Mouse (Mus musculus) limb, embryonic 12.5 days (tissue): Measurements from ENCODE around the gene Zmiz1. TPM values are rescaled to one million over a fixed set of nuclear protein-coding genes. Genes with fewer than 3 reads are reported as not detected.

ENCODE experiments used
- ATAC-seq: fragments of 200-750 bp; cut with Nextera tagmentation; 2 replicates; pipeline ENCODE4 v1.8.0; 2017; ENCODE audit warnings: low read depth, moderate TSS enrichment; ENCODE audit not compliant: insufficient number of reproducible peaks, insufficient read depth, low FRiP score, low TSS enrichment
- H3K27ac ChIP-seq: fragments of 300-500 bp; sonication (generic); 2 replicates; pipeline ENCODE4 v1.5.1; 2016; ENCODE audit warnings: mild to moderate bottlenecking, moderate library complexity
- H3K27me3 ChIP-seq: fragments of 300-500 bp; sonication (generic); 2 replicates; pipeline ENCODE4 v1.6.1; 2016; ENCODE audit warnings: mild to moderate bottlenecking, moderate library complexity
- H3K36me3 ChIP-seq: fragments of 300-500 bp; sonication (generic); 2 replicates; pipeline ENCODE4 v1.6.1; 2016; ENCODE audit warnings: mild to moderate bottlenecking, moderate library complexity
- H3K4me1 ChIP-seq: fragments of 300-500 bp; sonication (generic); replicated peaks from 2 replicates; pipeline ENCODE4 v1.6.1; 2016
- H3K4me2 ChIP-seq: fragments of 300-500 bp; sonication (generic); 2 replicates; pipeline ENCODE4 v1.6.1; 2016; ENCODE audit warnings: mild to moderate bottlenecking, moderate library complexity
- H3K4me3 ChIP-seq: fragments of 300-500 bp; sonication (generic); replicated peaks from 2 replicates; pipeline ENCODE4 v1.5.1; 2016; ENCODE audit warnings: mild to moderate bottlenecking
- H3K9ac ChIP-seq: fragments of 300-500 bp; sonication (generic); replicated peaks from 2 replicates; pipeline ENCODE4 v1.6.1; 2016; ENCODE audit warnings: mild to moderate bottlenecking, moderate library complexity
- H3K9me3 ChIP-seq: fragments of 300-500 bp; sonication (generic); 2 replicates; pipeline ENCODE4 v1.6.1; 2016; ENCODE audit warnings: mild to moderate bottlenecking, moderate library complexity
- WGBS: fragments of 180-500 bp; shearing (Covaris S2); methylation state at CpG from one replicate; pipeline ENCODE4 v1.1.7; 2016; 5-methylcytosine and 5-hydroxymethylcytosine counted together
- polyA plus RNA-seq: library from polyadenylated mRNA; unstranded; fragments of >200 nt; fragmentation: Nextera tagmentation; extraction: Ambion mirVana; gene quantifications from 2 replicates; pipeline ENCODE4 v1.2.1, GENCODE M21; 2016

Zmiz1 gene
- polyA plus RNA-seq, 1 experiment from 2014 or later, result 53.4 TPM

DNA sequence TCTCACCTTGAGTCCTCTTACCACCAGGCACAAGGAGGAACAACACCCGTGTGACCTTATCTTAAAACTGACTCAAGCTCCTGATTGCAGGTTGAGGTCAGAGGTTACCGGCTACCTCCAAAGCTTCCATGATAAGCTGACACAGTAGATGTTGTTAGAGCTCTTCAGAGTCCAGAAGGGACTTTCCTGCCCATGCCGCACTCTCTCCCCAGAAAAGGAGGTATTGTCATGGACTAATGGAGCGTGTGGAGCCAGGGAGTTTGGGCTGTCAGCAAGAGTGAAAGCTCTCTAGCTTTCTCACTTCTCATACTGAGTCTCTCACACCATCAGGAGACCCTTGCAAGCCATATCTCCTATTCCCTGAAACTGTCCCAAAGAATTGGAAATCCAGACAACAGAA is 158.3 kb downstream of the Zmiz1 start:
- no peak for ATAC-seq
- Histone ChIP-seq H3K36me3 (peaks cover 68% of the 10 kb centered on the region), H3K27ac (no peak overlapping the region), H3K4me2 (no peak overlapping the region), H3K9me3 (no peaks in the 10 kb centered on the region), H3K9ac (no peak overlapping the region), H3K4me3 (no peak overlapping the region), H3K27me3 (no peaks in the 10 kb centered on the region), H3K4me1 (peaks cover 64% of the 10 kb centered on the region)
- 86% methylated on average over 4 of the region's 4 CpGs for WGBS

DNA sequence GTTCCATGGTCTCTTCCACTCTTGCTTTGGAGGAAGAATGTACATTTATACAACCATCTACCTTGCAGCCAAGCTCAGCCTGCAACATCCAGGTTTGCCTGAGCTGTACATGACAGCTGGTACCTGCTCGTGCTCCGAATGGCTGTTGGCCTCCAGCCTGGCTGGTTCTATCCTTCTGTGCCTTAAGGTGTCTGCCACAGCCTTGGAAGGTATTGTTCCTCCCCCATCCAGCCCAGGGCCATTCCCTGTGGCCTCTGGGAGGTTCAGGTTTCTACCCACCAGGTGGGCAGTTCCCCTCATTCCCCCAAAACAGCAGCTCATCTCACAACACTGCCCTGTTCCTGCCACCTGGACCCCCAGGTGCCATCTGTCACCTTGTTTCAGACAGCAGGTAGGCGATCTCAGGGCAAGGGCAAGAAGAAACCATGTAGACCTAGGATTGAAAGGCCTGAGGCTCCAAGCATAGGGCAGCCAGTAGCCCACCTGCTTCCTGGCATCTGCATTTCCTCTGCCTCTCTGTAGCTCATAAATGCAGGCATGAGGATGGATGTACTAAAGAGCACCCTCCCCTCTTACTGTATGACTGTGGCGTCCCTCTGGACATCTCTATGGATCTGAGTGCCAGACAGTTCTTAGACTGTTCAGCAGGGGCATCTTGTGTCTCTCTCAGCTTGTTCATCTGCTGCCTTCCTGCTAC is 160.2 kb downstream of the Zmiz1 start:
- H3K27ac ChIP-seq, result no peak overlapping the region
- H3K4me1 ChIP-seq, result peaks cover 68% of the 10 kb centered on the region
- no peak overlapping the region for H3K4me2 ChIP-seq
- no peaks in the 10 kb centered on the region for H3K27me3 ChIP-seq
- no peaks in the 10 kb centered on the region for H3K9me3 ChIP-seq
- 78% methylated on average over 4 of the region's 4 CpGs for WGBS
- peaks cover 80% of the 10 kb centered on the region for H3K36me3 ChIP-seq
- ATAC-seq, result no peak
- H3K9ac ChIP-seq, result no peak overlapping the region
- no peak overlapping the region for H3K4me3 ChIP-seq

DNA sequence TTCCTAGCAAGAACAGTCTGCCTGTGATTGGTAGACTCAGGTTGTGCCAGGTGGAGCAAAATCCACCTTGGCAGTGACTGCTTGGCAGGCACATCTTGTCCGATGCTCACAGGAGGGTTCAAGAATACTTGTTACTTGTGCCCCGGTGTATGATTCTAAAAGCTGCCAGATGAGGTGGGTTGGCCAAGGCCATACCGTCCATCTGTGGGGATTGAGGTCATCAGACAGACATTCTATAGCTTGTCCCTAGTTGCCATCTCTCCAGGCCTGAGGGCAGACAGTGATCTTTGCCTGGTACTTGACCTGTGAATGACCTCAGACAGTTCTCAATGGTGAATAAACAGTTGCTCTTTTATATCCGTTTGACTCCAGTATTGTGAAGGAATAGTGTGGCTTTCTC is 161.8 kb downstream of the Zmiz1 start:
- Histone ChIP-seq H3K4me3 (no peak overlapping the region), H3K4me1 (peaks cover 54% of the 10 kb centered on the region), H3K9ac (no peak overlapping the region), H3K36me3 (peaks cover 81% of the 10 kb centered on the region), H3K9me3 (no peaks in the 10 kb centered on the region), H3K4me2 (no peak overlapping the region), H3K27me3 (no peaks in the 10 kb centered on the region), H3K27ac (no peak overlapping the region)
- no peak for ATAC-seq
- WGBS, result 75% methylated on average over 4 of the region's 4 CpGs

DNA sequence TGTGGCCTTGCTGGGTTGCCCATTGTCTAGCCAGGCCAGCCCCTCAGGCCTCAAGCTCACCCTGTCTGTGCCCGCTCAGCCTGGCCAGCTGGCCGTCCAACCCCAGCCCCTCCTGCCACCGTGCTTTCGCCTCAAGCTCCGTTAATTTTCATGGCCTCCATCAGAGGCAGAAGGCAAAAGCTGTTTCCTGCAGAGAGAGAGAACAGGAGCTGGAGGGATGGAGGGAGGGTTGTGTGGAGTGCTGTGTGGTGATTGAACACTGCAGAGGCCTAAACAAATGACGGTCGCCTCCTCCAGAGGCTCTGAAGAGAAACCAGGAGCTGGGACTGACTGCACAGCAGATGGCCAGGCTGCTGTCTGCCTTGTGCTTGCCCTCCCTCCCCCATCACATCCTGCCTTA is 164.7 kb downstream of the Zmiz1 start:
- peaks cover 81% of the 10 kb centered on the region for H3K36me3 ChIP-seq
- 39% methylated on average over 7 of the region's 7 CpGs for WGBS
- 0 out of 2 replicates have a peak overlapping the region, but pooled peaks have one; percentile 27 for H3K9ac ChIP-seq
- peak overlapping the region; percentile 66 for H3K27ac ChIP-seq
- H3K4me3 ChIP-seq, result no peak overlapping the region
- no peaks in the 10 kb centered on the region for H3K27me3 ChIP-seq
- no peak for ATAC-seq
- peaks cover 47% of the 10 kb centered on the region for H3K4me1 ChIP-seq
- no peak overlapping the region for H3K4me2 ChIP-seq
- no peaks in the 10 kb centered on the region for H3K9me3 ChIP-seq

DNA sequence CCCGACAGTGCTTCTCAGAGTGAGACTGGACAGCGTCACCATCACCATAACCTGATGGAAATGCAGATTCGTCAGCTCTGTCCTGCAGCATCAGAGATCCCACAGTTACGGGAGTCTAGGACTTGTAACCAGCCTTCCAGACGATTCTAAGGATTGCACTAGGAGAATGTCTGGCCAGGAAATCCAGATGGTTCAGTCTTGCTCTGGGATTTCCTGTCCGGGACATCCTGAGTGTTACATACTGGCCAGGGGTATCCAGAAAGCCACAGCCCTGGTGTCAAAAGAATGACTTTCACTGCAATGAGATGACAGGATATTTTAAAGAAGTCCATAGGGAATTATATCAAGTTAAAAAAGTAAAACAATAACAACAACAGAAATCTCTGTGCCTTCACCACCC is 165.7 kb downstream of the Zmiz1 start:
- Histone ChIP-seq H3K4me1 (peaks cover 37% of the 10 kb centered on the region), H3K36me3 (peaks cover 81% of the 10 kb centered on the region), H3K9ac (no peak overlapping the region), H3K4me3 (no peak overlapping the region), H3K4me2 (no peak overlapping the region), H3K27me3 (no peaks in the 10 kb centered on the region), H3K9me3 (no peaks in the 10 kb centered on the region), H3K27ac (no peak overlapping the region)
- 79% methylated on average over 6 of the region's 6 CpGs for WGBS
- ATAC-seq, result no peak

DNA sequence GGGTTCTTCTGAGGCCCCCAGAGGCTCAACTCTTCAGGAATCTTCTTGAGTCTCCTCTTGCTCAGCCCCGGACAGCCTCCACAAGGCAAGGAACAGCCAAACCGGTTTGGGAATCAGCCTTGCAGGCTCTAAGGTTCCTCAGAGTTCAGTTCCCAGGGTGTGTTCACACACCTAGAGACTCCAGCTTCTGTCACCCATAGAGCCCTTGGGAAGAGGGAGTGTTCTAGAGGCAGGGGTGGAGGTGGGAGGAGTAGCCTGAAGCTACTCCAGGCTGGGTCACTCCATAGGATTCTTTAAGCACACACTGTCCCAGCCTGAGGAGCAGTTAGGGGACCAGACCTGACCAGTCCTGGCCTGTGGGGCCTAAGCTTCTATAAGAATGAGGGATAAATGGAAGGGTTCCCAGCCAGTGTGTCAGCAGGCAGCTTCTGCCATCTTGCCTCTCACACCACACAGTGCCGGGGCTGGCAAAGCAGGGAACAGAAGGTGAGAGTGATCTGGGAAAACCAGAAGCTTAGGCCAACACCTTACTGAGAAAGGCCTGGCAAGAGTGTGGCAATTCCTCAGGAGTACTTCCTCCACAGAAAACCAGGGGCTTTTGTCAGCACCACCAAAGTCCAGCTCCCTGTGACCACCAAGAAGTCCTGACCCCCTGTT is 168.7 kb downstream of the Zmiz1 start:
- WGBS, result 82% methylated on average over 3 of the region's 3 CpGs
- H3K9me3 ChIP-seq, result no peaks in the 10 kb centered on the region
- no peak overlapping the region for H3K9ac ChIP-seq
- H3K27me3 ChIP-seq, result no peaks in the 10 kb centered on the region
- no peak overlapping the region for H3K4me2 ChIP-seq
- H3K4me3 ChIP-seq, result no peak overlapping the region
- H3K36me3 ChIP-seq, result peaks cover 97% of the 10 kb centered on the region
- 0 out of 2 replicates have a peak overlapping the region, but pooled peaks have one; percentile 2 for H3K27ac ChIP-seq
- ATAC-seq, result no peak
- peaks cover 17% of the 10 kb centered on the region for H3K4me1 ChIP-seq

DNA sequence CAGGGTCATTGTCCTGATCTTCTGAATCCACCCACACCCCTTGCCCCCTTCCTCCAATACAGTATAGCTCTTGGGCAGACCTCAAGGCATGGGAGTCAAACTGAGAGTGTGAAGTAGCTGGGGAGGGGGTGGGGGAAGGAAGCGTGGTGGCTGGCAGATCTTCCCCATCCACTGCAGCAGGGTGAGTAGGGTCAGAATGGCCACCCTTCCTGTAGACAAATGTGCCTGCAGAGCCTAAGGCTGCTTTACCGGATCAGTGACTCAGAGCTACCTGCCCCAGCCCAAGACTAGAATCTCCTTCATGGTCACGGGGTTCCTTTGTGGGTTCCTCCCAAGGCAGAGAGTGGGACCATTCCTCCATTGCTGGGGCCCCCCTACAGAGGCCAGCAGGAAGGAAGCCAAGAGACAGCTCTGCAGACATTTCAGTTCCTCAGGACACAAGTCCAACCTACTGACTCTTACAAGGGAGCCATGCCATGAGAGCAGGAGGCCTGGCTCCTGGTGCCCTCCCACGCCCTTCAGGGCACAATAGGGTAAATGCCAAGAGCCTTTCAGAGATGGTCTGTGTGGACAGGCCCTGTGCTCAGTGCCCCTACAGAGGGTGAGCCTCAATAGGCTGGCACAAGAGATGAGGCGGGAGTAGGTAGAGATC is 169.6 kb downstream of the Zmiz1 start:
- H3K4me2 ChIP-seq, result no peak overlapping the region
- no peak overlapping the region for H3K9ac ChIP-seq
- H3K36me3 ChIP-seq, result peaks cover 96% of the 10 kb centered on the region
- 0 out of 2 replicates have a peak overlapping the region, but pooled peaks have one; percentile 35 for H3K27ac ChIP-seq
- H3K4me3 ChIP-seq, result no peak overlapping the region
- peaks cover 20% of the 10 kb centered on the region for H3K4me1 ChIP-seq
- no peaks in the 10 kb centered on the region for H3K27me3 ChIP-seq
- WGBS, result 86% methylated on average over 5 of the region's 5 CpGs
- no peak for ATAC-seq
- H3K9me3 ChIP-seq, result no peaks in the 10 kb centered on the region

DNA sequence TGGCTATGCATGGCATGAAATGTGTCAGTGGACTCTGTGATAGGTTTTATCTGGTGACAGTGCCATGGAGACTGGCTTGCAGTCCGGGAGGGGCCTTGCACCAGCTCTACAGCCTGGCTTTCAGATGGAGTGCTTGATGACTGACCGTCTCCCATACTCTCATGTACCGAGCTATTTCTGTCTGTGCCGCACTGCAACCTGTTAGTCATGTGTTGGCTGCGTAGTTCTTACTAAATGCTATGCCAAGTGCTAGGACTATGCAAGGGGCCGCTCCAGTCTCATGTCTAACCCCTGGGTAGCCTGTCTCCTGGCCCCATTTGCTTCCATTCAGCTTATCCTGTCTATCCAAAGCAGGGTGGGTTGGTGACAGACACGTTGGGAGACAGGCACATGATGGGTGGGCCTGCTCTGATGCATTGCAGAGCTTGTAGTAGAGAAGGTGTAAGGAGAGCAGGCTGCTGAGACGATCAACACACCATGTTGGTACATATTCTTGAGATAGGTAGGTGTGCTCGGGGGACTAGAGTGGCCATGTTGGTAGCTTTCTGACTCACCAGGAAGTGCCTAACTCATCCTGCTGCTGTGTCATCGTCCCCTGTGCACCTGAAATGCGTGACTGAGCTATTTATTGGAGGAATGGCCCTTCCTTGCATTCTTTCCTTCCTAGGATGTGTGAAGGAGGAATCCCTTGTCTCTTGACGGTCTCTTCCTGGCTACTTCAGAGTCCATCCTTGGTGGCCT is 171.1 kb downstream of the Zmiz1 start:
- no peak for ATAC-seq
- Histone ChIP-seq H3K4me2 (no peak overlapping the region), H3K4me1 (peaks cover 23% of the 10 kb centered on the region), H3K36me3 (peaks cover 93% of the 10 kb centered on the region), H3K27me3 (no peaks in the 10 kb centered on the region), H3K9ac (no peak overlapping the region), H3K9me3 (no peaks in the 10 kb centered on the region), H3K27ac (0 out of 2 replicates have a peak overlapping the region, but pooled peaks have one; percentile 13), H3K4me3 (no peak overlapping the region)
- 85% methylated on average over 12 of the region's 12 CpGs for WGBS

DNA sequence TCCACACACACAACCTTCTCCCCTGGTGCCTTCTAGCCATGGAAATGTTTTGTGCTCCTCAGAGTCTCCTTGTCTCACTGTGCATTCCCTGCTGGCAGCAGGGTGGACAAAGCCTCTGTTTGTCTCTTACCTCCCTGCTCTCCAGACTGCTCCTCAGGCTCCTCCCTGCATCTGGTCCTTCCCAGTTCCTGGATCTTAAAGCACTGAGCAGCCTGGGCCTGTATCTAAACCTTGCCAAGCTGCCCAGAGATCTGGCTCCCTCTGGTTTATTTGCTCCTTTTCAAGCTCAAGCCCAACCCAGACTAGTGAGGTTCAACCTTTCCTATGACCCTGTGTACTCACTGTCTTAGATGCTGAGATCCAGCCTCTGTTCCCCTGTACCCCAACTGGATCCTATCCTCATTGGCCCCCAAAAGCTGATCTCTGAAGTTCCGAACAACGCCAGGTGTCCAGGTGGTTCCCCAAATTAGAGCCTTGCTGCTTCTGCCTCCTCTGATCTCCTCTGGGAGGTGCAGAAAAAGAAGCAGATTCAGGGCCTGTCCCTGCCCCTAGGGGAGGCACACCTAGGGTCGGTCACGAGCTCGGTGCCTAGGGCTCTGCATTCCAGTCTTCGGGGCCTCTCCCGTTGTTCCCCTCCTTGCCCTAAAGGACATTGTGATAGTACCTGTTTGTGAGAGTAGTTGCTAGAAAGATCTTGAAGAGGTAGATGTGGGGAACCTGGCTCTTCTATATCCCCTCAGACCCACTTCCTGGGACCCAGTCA is 171.8 kb downstream of the Zmiz1 start:
- Histone ChIP-seq H3K4me2 (no peak overlapping the region), H3K27ac (peak overlapping the region; percentile 13; the same call in 1 of the 2 replicates), H3K9ac (no peak overlapping the region), H3K36me3 (peaks cover 93% of the 10 kb centered on the region), H3K4me1 (peaks cover 27% of the 10 kb centered on the region), H3K9me3 (no peaks in the 10 kb centered on the region), H3K27me3 (no peaks in the 10 kb centered on the region), H3K4me3 (no peak overlapping the region)
- 88% methylated on average over 7 of the region's 7 CpGs for WGBS
- ATAC-seq, result no peak

DNA sequence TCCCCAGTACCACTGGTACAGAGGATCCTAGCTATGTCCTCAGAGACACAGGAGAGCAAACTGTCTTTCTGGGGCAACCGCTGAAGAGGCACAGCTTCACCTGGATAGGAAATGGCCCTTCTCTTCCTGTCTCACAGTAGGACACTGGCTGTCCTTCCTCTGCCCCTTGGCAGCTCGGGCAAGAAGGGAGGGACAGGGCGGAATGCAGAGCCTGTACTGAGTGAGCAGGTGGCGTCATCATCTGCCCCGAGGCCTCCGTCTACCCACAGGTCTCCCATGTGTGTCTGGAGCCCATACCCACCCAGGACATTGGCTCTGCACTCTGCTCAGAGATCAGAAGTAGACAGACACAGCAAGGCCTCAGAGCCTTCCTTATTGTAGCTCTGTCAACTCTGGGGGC is 172.5 kb downstream of the Zmiz1 start:
- no peak for ATAC-seq
- Histone ChIP-seq H3K27me3 (no peaks in the 10 kb centered on the region), H3K9ac (no peak overlapping the region), H3K4me3 (no peak overlapping the region), H3K4me1 (peaks cover 27% of the 10 kb centered on the region), H3K9me3 (no peaks in the 10 kb centered on the region), H3K36me3 (peaks cover 93% of the 10 kb centered on the region), H3K27ac (no peak overlapping the region), H3K4me2 (no peak overlapping the region)
- WGBS, result 86% methylated on average over 6 of the region's 6 CpGs
